Mouse (Mus musculus): ENCODE measurements around the gene Socs7. TPM values are rescaled to one million over a fixed set of nuclear protein-coding genes. Genes with fewer than 3 reads are reported as not detected.

Gene Socs7
- polyA plus RNA-seq, 1 experiment, result 37.1 TPM

DNA sequence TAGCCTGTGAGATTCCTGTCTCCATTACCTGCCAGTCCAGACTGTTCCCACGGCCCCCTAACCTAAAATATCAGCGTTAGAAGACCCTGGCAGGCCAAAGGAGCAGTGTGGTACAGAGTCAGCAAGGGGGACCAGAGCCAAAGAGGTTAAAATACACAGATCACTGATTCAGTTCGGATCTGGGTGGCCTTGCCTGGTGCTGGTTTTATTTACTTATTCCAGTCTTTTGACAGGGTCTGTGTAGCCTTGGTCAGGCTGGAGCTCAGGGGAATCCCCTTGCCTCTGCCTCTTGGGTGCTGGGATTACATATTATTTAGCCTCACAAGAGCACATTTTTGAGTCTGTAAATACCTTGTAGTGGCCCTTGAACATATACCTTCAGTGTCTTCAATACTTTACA, 62.5 kb downstream of the Socs7 start:
- DNase-seq (ENCODE audit: low read depth), result no peak
- TF ChIP-seq CTCF (IDR thresholded peaks at IDR 0.05; ENCODE audit: borderline replicate concordance, extremely low read depth, insufficient read depth, insufficient read length), result no peak
- no peak for TF ChIP-seq POLR2A (IDR thresholded peaks at IDR 0.05; ENCODE audit: borderline replicate concordance, extremely low read depth, insufficient read depth, insufficient read length, poor library complexity, severe bottlenecking)

DNA sequence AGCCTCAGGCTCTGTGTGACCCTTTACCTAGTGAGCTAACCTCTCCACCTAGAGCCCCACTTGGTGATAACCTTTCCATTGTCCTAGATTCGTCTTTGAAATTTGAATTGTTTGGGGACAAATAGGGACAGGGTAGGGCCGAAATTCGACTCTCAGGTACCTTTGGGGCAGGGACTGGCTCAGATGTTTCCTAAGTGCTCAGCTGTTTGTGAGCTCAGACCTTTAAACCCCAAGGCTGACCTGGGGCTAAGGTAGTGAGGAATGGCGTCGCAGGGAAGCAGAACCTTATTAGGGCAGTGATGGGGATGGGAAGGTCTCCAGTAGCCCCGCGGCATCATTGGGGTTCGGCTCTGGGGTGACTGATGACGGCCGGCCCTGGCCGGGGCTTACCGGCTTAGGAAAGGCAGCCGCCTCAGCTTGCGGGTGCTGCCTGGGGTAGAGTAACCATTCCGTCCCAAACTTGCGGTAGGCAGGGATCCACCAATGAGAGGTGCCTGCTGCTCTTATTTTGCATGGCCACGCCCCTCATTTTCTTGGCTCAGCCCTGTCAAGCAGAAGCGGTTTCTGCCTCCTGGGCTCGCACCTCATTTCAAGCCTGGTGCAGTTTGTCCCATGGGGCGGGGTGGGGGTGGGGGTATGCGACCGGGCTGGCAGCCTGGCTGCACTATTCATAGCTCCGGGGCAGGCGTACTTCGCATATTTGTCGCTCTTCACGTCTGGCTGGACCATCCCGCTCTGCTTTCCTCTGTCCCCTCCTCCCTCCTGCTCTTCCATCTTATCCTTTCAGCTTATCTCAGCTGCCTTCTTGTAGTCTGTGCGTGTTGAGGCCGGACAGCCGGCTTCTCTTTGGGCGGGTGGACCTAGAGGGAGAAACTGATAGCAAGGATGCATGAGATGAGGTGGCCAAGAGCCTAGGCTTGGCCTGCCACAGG, 65.7 kb downstream of the Socs7 start:
- TF ChIP-seq CTCF (IDR thresholded peaks at IDR 0.05; ENCODE audit: borderline replicate concordance, extremely low read depth, insufficient read depth, insufficient read length), result no peak
- no peak for TF ChIP-seq POLR2A (IDR thresholded peaks at IDR 0.05; ENCODE audit: borderline replicate concordance, extremely low read depth, insufficient read depth, insufficient read length, poor library complexity, severe bottlenecking)
- DNase-seq (ENCODE audit: low read depth), result peak; percentile 95

DNA sequence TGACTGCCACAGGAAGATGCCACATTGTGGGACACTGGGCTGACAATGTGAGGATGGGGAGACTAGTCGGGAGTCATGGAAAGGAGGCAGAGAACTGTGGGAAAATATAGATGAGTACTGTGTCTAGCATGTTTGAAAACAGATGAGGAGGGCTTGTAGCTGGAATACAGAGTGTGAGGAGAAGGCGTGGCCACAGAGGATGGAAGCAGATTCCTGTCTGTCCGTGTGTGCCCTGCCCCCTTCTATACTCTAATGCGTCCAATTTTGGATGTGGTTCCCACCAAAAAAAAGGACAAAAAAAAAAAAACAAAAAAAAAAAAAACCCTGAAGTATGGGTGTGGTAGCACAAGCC, 66.4 kb downstream of the Socs7 start:
- DNase-seq (ENCODE audit: low read depth), result no peak
- TF ChIP-seq POLR2A (IDR thresholded peaks at IDR 0.05; ENCODE audit: borderline replicate concordance, extremely low read depth, insufficient read depth, insufficient read length, poor library complexity, severe bottlenecking) (no peak), CTCF (IDR thresholded peaks at IDR 0.05; ENCODE audit: borderline replicate concordance, extremely low read depth, insufficient read depth, insufficient read length) (no peak)

DNA sequence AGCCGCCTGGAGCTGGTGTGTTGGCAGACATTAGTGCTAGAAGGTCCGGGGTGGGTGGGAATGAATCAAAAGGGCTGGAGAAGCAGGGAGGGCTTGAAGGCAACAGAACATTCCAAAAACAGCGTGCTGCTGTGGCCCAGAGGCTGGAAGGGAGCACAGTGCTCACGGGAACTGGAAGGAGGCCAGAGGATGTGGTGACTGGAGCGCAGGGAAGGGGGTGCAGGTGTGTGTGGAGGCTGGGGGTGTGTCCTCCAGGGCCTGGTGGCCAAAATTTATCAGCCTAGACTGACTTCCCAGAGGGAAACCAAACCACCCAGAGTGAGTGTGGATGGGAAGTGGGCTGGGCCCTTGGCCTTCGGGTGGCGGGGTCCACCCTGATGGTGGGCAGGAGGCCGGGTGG, 67.3 kb downstream of the Socs7 start:
- no peak for DNase-seq (ENCODE audit: low read depth)
- TF ChIP-seq CTCF (IDR thresholded peaks at IDR 0.05; ENCODE audit: borderline replicate concordance, extremely low read depth, insufficient read depth, insufficient read length), result no peak
- TF ChIP-seq POLR2A (IDR thresholded peaks at IDR 0.05; ENCODE audit: borderline replicate concordance, extremely low read depth, insufficient read depth, insufficient read length, poor library complexity, severe bottlenecking), result no peak

DNA sequence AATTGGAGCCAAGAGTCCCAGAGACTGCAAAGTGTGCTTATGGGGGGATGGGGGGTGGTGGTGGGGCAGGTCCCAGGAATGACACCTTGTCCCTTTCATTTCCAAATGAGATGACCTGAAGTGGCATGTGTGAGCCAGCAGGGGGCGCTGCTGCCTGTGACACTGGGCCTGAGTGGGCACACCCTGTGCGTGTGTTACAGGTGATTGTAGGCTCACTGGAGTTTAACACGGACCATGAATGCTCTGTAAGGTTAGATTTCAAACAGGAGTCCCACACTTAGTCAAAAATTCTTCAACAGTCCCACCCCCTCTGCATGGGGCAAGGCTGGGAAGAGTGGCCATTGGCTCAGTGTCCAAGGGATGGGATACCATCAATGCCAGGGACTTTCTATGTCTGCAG, 69.7 kb downstream of the Socs7 start:
- no peak for DNase-seq (ENCODE audit: low read depth)
- no peak for TF ChIP-seq POLR2A (IDR thresholded peaks at IDR 0.05; ENCODE audit: borderline replicate concordance, extremely low read depth, insufficient read depth, insufficient read length, poor library complexity, severe bottlenecking)
- peak; percentile 86 for TF ChIP-seq CTCF (IDR thresholded peaks at IDR 0.05; ENCODE audit: borderline replicate concordance, extremely low read depth, insufficient read depth, insufficient read length)

DNA sequence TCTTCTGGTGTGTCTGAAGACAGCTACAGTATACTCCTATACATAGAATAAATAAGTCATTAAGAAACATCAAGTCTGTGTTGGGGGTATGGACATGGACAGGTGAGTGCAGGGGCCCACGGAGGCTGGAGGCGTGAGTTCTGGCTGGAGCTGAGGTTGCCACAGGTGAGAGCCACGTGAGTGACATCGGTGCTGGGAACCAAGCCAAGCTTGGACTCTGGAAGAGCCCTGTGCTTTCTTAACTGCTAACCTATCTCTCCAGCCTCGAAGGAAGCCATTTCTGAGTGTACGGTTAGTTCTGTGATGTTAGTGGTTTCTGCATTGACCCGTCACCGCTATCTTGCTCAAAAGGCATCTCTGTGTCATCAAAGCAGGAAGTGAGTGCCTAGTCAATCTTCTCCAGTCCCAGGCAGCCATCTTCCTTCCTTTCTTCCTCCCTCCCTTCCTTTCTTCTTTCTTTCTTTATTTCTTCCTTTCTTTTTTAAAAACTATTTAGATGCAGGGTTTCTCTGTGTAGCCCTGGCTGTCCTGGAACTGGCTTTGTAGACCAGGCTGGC, 70.7 kb downstream of the Socs7 start:
- TF ChIP-seq CTCF (IDR thresholded peaks at IDR 0.05; ENCODE audit: borderline replicate concordance, extremely low read depth, insufficient read depth, insufficient read length) (no peak), POLR2A (IDR thresholded peaks at IDR 0.05; ENCODE audit: borderline replicate concordance, extremely low read depth, insufficient read depth, insufficient read length, poor library complexity, severe bottlenecking) (no peak)
- no peak for DNase-seq (ENCODE audit: low read depth)

DNA sequence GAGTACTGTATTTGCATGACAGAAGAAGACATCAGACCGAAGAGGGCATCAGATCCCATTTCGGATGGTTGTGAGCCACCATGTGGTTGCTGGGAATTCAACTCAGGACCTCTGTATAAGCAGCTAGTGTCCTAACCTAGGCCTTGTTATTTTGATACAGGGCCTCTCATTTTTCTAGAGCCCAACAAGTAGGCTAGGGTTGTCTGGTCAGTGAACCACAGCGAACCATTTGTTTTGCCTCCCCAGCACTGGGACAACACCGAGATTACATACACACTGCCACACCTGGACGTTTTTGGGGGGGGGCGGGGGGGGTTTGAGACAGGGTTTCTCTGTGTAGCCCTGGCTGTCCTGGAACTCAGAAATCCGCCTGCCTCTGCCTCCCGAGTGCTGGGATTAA, 71.8 kb downstream of the Socs7 start:
- no peak for DNase-seq (ENCODE audit: low read depth)
- no peak for TF ChIP-seq CTCF (IDR thresholded peaks at IDR 0.05; ENCODE audit: borderline replicate concordance, extremely low read depth, insufficient read depth, insufficient read length)
- no peak for TF ChIP-seq POLR2A (IDR thresholded peaks at IDR 0.05; ENCODE audit: borderline replicate concordance, extremely low read depth, insufficient read depth, insufficient read length, poor library complexity, severe bottlenecking)

DNA sequence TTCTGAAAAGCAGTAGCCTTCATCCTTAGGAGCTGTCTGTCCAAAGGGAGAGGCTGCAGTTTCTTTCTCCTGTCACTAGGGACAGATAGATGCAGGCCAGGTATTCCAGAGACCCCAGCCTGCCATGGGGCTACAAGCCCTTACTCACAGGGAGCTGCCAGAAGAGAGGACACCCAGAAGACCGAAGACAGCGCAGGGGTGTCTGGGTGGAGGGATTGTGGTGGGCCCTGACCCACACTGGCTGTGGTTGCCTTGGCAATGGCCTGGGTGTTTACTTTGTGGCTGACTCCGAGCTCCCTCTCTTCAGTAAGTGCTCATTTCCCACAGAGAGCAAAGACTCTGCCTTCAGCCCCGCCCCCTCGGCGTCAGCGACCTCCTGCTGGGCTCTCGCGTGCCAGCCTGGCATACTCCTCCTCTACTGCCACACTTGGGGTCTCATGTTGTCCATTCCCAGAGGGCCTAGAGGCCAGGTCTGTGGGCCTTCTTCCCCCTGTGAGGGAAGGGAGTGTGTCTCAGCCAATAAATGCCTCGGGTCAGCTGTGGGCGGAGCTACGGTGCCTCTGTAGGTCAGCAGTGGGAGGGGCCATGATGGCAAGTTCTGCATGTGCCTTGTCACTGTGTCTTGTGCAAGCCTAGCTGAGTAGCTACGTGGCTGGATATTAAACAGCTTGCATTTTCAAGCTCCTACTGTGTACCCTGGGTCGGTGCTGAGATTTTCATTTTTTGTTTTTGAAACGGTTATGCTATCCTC, 72.5 kb downstream of the Socs7 start:
- peak; percentile 74 for DNase-seq (ENCODE audit: low read depth)
- TF ChIP-seq CTCF (IDR thresholded peaks at IDR 0.05; ENCODE audit: borderline replicate concordance, extremely low read depth, insufficient read depth, insufficient read length) (peak; percentile 49; the same call in 1 of the 2 replicates), POLR2A (IDR thresholded peaks at IDR 0.05; ENCODE audit: borderline replicate concordance, extremely low read depth, insufficient read depth, insufficient read length, poor library complexity, severe bottlenecking) (no peak)

DNA sequence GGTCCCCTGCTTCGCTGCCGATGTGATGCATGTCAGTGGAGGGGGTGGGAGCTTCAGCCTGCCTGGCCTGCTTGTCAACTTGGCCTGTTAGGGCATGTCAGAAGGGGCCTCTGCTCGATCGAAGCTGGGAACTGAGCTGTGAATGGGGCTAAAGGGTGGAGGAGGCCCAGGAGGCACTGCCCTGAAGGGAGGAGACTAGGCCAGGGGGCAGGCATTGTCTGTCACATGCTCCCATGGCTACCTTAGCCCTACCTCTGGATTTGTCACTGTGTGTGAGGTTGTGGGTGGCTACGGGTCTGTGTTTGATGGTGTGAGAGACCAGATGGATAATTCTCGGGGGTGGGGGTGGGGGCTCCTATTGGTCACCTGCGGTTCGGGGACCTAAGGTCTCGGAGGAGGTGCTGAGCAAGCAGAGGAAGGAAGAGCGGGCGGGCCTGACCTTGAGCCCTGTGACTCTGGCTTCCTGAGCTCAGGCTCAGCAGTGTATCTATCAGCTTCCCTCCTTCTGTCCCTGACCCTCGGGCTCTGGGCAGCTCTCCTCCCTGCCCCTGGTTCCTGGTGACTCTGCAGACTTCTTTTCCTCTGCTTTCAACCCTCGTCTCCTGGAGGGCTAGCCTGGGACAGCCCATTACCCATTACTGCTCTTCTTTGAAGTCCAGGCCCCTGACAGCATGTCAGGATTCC, 73.6 kb downstream of the Socs7 start:
- DNase-seq (ENCODE audit: low read depth), result no peak
- TF ChIP-seq CTCF (IDR thresholded peaks at IDR 0.05; ENCODE audit: borderline replicate concordance, extremely low read depth, insufficient read depth, insufficient read length) (no peak), POLR2A (IDR thresholded peaks at IDR 0.05; ENCODE audit: borderline replicate concordance, extremely low read depth, insufficient read depth, insufficient read length, poor library complexity, severe bottlenecking) (no peak)

DNA sequence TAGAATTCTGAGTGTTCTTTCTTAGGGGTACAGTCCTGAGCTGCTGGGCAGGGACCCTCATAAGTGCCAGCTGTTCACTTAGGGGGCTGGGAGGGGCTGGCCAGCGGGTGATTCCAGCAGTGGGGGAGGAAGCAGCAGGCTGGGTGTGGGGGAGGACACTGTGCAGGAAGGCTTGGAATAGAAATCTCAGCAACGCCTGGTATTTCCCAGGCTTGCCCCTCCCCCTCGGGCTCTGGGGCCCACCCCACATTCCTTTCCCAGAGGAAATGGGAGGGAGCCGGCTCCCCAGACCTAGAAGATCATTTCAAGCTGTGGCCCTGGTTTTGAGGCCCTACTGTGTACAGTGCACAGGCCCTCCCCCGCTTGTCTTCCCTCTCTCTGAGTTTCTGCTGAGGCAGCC, 75.4 kb downstream of the Socs7 start:
- TF ChIP-seq POLR2A (IDR thresholded peaks at IDR 0.05; ENCODE audit: borderline replicate concordance, extremely low read depth, insufficient read depth, insufficient read length, poor library complexity, severe bottlenecking), result no peak
- TF ChIP-seq CTCF (IDR thresholded peaks at IDR 0.05; ENCODE audit: borderline replicate concordance, extremely low read depth, insufficient read depth, insufficient read length), result no peak
- no peak for DNase-seq (ENCODE audit: low read depth)

DNA sequence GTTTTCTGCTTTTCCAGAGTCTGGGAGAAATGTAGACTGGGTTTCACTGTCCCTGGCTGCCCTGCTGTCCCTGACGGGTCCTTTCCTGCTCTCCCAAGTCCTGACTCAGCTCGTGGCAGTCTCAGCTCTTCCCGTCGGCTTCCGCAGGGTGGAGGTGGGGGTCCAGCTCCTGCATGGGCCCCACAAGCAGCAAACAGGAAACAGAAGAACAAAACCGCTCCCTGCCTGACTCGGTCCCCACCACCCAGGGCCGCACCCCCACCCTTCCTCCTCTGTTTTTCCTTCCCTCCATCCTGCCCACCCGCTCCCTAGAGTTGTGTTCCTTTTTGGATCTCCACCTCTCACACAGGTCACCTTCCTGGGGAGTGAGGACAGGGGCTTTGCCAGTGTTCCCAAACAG, 76.5 kb downstream of the Socs7 start:
- TF ChIP-seq POLR2A (IDR thresholded peaks at IDR 0.05; ENCODE audit: borderline replicate concordance, extremely low read depth, insufficient read depth, insufficient read length, poor library complexity, severe bottlenecking) (no peak), CTCF (IDR thresholded peaks at IDR 0.05; ENCODE audit: borderline replicate concordance, extremely low read depth, insufficient read depth, insufficient read length) (no peak)
- no peak for DNase-seq (ENCODE audit: low read depth)
